Mouse (Mus musculus) v-Abl transformed pro-B cells (cell line): ENCODE results near the gene Gas2l1.

Experiments
- in situ Hi-C, 2 experiments: fragments of 400-800 bp; cut with MboI; formaldehyde crosslinking; loops; one replicate each; pipeline ENCODE4 v1.15.1; 2025; ENCODE audit not compliant: unreplicated experiment in 2 of 2

The Gas2l1 gene

DNA sequence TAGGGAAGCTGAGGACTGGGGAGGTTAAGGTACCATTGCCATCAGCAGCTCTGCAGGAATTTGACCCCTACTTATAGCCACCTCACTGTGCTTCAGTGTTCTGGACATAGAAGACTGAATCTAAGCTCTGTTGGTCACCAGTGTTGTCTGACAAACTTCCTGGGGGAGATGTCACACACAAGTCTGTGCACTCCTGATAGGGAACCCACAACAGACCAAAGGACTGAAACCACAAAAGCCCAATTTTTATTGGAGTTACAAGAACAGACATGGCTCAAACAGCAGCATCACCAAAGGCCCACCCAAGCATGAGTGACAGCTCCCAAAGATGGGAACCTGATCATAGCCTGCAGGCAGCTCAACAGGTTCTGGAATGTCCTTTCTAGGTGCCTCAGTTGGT is 1.9 kb upstream of the Gas2l1 start:
- in situ Hi-C loops, result loop anchor here (5.0 kb wide), 3 partner anchors 50 to 150 kb away; no protein-coding TSS in a partner anchor

- in situ Hi-C loops, result loop anchor here (5.0 kb wide), 4 partner anchors 47 to 147 kb away; partner anchors contain the start of gene Ap1b1 (in 1 of the 2)
Measured at GRCm38 (mm10) chr11:5064282-5065055, 658 bp downstream of the Gas2l1 start.

- in situ Hi-C loops, result loop anchor here in 1 of 2 experiments (5.0 kb wide), 1 partner anchor 76 kb away; the partner anchor contains the start of gene Ap1b1
Measured at GRCm38 (mm10) chr11:5063561-5064281, 1.4 kb downstream of the Gas2l1 start.

DNA sequence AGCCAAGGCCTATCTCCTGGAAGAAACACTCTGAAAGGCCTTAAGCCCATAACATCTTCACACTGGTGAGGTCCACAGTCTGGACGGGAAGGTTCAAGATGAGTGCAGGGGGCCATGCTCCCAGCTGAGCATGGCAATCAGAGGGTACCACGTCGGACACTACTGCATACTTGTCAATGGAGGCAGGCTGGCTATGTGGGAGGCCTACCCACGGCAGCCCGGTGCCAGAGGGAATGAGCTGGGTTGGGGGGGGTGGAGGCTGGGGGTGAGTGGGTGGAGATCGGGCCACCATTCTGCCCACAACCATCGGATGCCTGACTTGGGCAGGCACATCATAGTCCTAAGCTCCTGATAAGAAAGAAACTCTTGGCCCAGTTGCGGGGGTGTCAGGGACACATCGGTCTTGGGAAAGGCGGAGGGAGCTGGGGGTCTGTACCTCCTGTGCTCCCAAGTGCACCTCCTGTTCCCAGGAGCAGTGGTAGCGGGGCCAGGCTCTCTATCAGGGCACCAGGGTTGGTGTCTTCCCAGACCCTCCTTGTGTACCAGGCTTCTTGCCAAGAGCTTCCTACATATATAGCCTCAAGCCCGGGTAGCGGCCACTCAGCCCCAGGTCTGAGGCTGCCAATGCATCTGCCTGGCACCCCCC is 2.1 kb downstream of the Gas2l1 start:
- in situ Hi-C loops, result loop anchor here in 1 of 2 experiments (5.0 kb wide), 1 partner anchor 76 kb away; the partner anchor contains the start of gene Ap1b1

DNA sequence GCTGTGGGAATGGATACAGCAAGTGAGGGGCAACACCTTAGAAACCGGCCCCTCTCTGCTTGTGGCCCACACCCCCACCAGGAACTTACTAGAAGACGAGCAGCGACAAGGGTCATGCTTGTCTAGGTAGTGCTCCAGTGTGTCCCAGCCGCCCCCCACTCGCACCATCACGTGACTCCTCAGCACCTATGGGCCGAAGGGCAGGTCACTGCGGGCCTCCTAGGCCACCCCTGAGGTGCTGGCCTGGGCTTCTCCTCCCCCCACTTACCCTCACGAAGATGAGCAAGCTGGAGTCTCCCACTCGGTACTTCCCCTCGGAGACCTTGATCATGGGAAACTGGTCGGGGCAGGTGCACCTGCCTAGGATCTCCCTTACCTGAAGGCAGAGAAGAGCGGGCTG is 2.8 kb downstream of the Gas2l1 start:
- in situ Hi-C loops, result loop anchor here in 1 of 2 experiments (5.0 kb wide), 1 partner anchor 75 kb away; the partner anchor contains the start of gene Ap1b1

DNA sequence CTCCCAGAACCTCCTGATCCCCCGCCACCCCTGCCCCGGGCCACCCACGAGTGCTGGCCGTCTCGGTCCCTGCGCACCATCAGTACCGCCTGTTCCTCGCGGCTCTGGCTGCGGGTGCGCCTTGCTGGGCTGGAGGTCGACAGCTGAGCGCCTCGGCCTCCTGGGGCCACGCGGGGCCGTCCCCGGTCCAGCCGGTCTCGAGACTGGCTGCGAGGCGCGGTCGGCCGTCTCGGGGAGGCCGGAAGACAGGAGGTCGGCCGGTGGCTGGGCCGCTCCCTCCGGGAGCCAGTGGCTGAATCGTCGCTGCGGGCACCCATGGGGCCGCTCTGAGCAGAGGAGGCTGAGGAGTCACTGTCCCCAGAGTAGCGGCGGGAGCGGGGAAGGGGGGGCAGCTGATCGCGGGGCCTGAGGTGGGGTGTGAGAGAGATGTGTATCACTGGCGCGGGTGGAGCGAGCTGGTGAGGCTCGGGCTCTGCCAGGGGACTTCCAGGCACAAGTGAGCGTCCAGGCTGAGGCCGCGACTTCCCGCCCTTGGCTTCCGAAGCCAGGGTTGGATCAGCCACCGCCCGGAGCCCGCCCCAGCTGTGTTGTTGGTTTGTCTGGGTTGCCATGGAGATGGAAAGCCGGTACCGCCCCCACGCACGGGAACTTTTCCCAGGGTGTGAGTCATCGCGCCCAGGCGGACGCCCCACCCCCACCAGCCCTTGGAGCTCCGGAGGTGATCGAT is 3.6 kb downstream of the Gas2l1 start:
- in situ Hi-C loops, result loop anchor here in 1 of 2 experiments (5.0 kb wide), 1 partner anchor 74 kb away; the partner anchor contains the start of gene Ap1b1

DNA sequence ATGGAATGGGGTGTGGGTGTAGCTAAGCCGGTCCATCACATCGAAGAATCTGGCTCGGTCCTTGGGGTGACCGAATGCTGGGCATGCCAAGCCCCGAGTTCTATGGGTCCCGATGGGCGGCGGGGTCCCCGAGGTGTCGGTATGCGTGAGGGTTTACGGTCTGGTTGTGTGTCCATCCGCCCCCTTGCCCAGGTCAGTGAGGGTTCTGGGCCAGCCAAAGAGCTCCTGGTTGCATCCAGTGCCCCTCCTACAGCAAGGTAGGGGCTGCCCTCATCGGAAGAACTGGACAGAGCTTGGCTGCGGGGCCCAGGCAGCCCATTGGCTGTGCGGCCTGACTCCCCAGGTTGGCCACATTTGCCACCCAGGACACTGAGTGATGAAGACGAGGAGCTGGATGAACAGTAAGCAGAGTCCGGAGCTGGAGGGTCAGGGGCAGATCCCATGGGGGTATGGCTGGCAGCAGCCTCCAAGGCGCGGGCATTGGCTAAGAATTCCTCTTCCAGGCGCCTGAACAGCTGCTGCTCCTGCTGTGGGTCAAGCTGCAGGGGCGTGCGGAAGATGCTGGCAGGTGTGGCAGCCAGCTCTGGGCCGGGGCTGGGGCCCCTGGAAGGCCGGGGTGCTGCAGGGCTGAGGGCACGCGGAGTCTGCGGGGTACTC is 4.2 kb downstream of the Gas2l1 start:
- in situ Hi-C loops, result loop anchor here in 1 of 2 experiments (5.0 kb wide), 1 partner anchor 74 kb away; the partner anchor contains the start of gene Ap1b1

DNA sequence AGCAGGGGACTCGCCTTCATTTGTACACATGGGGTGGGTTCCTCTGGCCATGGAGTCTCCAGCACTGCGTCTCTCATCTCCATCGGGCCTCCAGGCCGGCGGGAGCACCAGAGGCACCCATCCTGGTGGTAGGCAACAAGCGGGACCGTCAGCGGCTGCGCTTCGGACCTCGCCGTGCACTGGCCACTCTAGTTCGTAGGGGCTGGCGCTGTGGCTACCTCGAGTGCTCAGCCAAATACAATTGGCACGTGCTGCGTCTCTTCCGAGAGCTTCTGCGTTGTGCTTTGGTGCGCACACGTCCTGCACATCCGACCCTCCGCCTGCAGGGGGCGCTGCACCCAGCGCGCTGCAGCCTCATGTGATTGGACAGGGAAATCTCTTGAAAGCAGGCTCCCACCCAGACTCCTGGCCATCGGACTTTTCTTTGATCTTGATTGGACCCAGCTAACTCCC is 5.4 kb downstream of the Gas2l1 start:
- in situ Hi-C loops, result loop anchor here in 1 of 2 experiments (5.0 kb wide), 1 partner anchor 72 kb away; the partner anchor contains the start of gene Ap1b1

DNA sequence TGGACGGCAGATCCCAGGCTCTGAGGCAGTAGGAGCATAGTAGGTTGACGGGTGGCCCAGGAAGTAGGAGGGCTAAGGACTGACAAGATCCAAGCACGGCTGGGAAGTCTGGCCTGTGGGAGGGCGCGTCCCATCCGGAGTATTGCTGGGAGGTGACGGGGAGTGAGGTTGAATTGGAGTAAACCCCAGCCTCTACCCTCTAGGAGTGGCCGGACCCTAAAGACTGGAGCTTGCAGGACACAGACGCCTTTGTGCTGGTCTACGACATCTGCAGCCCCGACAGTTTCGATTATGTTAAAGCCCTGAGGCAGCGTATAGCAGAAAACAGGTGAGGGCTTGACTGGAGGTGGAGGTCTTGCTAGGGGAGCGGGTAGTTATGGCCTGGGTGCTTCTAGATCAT is 5.9 kb downstream of the Gas2l1 start:
- in situ Hi-C loops, result no loop called here

- in situ Hi-C loops, result no loop called here
Measured at GRCm38 (mm10) chr11:5058783-5059182, 6.3 kb downstream of the Gas2l1 start.

GRCm38 (mm10) chr11:5057856-5058641 is 7.1 kb downstream of the Gas2l1 start, which contains the start of gene Rasl10a:
Gene Rasl10a (plus strand): TSS chr11:5058128.
- in situ Hi-C loops, result no loop called here

DNA sequence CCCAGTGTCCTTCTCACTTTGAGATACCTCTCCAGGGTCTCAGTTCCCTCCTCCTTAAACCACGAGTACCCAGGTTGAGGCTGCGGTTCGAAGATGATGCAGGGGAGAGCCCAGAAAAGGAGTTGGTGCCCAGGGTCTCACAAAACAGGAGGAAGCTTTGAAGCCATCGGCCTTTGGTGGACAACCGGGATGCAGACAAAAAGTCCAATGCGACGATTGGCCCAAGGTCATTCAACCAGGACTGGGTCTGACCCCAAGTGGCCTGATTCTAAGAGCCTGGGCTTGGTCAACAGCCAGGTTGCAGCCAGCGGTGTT is 7.6 kb downstream of the Gas2l1 start:
- in situ Hi-C loops, result no loop called here

DNA sequence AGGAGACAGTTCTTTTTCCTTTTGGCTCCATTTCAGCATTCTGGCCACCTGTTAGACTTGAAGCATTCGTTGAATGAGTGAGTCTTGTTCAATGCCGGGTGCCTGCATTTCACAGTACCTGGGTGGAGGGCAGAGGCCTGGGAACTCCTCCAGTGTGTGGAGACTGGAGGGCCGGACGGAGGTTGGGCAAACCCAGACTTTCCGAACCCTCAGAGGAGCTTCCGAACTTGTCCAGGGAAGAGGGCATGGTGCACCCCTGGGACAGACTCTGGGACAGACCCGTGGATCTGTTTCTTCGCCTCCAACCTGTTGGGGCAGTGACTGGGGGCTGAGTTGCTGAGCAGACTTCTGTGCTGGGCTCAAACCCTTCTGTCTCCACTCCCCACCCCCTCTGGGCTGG is 8.1 kb downstream of the Gas2l1 start:
- in situ Hi-C loops, result no loop called here

- in situ Hi-C loops, result no loop called here
Measured at GRCm38 (mm10) chr11:5055945-5056938, 8.9 kb downstream of the Gas2l1 start.

DNA sequence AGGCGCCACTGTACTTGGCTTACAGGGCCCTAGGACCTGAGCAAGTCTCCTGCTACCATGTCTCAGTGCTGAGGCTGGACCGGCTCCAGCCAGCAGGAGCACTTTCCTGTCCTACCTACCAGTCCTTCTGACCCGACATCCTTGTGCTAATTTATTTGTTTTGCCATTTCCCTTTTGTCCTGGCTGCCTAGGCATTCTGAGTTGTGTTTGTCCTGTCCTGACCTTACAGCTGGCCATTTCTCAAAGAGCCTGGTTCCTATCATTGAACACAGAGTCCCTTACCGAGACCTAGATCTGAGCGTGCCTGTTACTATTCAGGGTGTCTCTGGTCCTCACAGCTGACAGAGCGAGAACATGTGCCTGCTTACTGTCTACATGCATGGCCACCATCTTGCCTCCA is 10.3 kb downstream of the Gas2l1 start:
- in situ Hi-C loops, result no loop called here

GRCm38 (mm10) chr11:5054151-5054550 is 11.0 kb downstream of the Gas2l1 start:
- in situ Hi-C loops, result no loop called here

- in situ Hi-C loops, result no loop called here
Measured at GRCm38 (mm10) chr11:5052200-5052854, 12.8 kb downstream of the Gas2l1 start.
